Mouse (Mus musculus) spleen, postnatal 14 days (tissue): Measurements from ENCODE around the gene Kcnc2.

ENCODE experiments used
- DNase-seq, 2 experiments: peaks; one replicate each; pipeline ENCODE4 v3.0.0; 2021 to 2022; ENCODE audit warnings: low spot score in 2 of 2

Gene Kcnc2

DNA sequence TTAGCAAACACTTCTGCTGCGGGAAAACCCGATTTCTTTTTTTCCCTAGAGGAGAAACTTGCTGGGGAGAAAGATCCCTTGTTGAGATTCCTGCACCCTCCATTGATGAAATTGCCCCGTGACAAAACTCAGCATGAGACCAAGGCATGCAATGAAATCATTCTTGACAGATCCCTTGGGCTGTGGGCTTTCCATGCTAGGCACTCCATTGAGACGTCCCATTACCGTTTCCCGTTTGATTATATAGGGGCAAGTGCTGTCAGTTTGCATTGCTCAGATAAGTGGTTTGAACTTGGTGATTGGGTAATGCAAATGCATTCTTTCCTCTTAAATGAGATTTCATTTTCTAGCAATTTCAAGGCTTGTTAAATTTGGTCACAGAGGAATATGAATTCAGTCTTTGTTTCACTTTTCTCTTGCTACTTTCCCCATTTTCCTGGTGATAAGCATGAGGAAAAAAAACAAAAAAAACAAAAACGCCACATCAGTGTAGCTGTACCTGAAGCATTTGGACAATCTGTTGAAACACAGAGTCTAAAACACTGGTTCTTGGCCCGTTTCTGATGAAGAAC lies 123.6 kb downstream of the Kcnc2 start:
- DNase-seq: no peak

DNA sequence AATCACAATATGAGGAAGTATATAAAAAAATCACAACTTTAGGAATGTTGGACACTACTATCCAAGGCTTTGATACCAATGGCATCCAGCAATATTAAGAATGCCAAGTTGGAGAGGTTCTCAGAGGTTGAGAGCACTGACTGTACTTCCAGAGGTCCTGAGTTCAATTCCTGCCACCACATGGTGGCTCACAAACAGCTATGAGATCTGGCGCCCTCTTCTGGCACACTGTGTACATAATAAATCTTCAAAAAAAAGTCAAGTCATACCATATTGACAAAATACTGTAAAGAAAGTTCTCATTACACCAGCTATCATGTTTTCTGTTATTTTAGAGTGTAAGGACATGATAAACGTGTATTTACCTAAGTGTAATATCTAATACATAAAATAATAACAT lies 126.3 kb downstream of the Kcnc2 start:
- no peak for DNase-seq

DNA sequence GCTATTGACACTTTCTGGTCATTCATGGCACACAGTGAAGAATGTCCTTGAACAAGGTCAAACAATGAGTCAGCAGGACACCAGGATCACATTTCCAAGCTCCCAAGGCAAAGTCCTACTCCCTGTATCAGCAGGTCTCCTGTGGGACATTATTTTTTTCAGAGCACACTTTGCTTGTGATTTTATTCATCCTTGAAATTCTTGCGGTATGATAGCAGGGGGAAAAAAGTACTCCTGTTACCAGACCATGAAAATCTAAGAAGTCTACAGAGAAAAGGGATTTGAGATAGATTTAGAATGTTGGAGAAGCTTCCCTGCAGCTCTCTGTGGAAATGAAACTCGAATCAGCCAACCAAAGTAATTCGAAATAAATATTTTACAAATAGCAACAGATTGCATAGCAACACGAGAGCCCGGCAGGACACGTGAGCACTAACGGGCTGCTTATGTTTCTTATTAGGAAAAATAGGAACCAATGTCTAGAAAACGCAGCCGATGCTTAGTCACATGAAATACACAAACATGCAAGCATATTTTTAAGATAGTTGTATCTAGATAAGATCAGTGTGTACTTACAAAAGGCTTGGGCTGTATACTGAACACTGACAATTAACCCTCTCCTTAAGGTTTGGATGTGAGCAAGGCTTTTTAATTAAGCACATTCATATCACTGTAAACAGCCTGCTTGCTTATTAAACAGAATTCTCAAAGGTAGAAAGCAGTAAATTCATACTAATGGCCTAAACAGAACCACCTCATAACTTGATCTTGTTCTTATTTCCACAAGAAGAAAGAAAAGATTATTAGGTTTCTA lies 129.9 kb downstream of the Kcnc2 start:
- no peak for DNase-seq

DNA sequence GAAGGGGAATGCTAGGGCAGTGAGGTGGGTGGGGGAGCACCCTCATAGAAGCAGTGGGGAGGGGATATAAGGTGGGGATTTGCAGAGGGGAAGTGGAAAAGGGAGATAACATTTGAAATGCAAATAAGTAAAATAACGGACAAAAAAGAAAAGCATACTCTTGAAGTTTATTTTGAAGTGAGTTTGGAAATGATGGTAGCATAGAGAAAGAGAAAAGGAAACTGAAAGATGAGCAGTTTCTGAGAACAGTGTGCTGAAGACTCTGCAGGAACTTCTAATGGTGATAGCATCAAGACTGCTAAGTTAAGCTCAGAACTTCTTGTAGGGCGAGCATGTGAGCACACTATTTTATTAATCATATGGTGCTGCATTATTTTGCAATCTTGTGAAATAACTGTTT lies 138.6 kb downstream of the Kcnc2 start:
- no peak for DNase-seq

DNA sequence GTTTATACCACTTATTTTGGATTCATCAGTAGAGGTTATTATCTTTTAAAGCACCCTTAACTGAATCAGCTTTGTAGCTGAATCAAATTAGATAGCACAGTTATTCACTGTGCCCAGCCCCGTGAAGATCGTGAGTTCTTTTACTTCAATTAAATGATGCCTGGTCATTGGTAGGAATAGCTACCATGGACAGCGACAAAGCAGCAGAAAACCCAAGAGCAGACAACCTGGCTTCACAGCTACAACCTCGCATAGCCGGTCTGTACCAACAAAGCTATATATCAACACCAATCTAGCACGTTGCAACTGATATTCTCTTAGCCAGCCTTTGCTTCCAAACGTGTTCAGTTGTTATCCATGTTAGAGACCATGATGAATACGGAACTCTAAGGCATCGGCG lies 152.4 kb downstream of the Kcnc2 start:
- DNase-seq: no peak

DNA sequence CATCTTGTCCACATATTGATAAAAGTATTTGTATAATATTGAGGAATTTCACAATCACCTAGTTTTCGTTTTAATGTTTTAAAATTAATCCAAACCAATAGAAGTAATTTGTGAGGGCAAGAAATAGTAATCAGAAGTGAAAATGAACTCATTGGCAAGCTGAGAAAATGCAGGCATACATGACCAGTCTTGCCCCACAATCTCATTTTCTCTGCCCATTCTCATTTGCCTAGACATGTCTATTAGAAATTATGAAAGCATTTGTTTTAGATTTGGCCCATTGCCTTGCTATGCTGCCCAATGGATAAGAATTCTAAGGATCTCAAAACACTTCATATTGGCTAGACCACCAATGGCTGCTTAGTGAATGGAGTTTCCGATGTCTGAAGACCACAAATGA lies 166.0 kb downstream of the Kcnc2 start:
- DNase-seq: no peak

DNA sequence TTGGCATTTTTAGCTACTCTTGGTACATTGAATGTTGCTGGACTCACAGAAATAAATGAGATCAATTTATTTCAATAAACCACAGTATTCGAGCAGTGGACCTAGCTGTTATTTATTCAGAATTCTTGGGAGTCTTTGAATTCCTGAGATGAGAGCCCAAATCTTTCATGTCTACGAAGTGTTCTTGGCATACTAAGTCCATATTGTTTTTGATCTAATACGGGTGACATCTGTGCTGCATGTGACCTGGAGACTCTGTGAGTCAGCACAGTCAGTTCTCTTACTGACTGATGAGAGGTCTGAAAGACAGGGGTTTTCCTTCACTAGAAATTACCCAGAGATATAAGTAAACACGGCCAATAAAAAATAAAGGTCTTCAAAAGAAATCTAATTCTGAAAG lies 173.7 kb downstream of the Kcnc2 start:
- no peak for DNase-seq

DNA sequence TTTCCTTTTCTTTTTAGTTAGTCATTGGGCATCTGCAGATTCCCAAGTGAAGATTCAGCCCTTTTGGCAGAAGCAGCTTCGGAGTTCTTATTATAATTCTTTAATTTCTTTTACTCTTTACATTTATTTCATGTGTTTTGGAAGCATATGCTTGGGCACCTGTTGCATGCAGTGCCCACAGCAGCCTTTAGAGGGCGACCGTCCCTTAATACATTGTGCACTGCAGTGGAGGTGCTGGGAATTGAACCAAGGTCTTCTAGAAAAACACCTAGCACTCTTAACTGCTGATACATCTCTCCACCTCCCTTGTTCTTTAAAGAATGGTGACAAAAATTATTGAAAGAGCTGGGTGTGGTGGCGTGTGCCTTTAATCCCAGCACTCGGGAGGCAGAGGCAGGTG lies 180.0 kb downstream of the Kcnc2 start:
- no peak for DNase-seq

DNA sequence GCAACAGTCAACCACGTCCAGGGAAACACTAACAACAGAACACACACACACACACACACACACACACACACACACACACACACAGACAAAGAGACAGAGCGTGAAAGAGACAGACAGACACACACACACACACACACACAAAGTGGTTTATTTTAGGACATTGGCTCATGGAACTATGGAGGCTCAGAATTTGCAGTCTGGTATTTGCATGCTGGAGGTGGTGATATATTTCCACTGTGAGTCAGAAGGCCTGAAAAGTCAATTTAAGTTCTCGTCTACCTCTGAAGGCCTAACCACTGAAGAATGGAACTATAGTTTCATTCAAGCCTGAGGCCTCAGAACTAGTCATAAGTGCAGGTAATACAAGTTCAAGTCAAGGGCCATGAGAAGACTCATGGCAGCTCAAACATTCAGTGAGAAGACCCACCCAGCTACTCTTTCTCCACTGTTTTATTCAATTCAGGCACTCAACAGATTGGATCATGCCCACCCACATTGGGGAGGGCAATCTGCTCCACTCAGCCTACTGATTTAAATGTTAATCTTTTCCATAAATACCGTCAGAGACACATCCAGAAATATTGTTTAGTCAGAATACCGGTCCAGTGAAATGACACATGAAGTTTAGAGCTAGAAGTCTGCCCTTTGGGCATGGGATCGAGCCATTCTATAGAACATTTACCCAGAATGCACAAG lies 197.9 kb downstream of the Kcnc2 start:
- DNase-seq: no peak

DNA sequence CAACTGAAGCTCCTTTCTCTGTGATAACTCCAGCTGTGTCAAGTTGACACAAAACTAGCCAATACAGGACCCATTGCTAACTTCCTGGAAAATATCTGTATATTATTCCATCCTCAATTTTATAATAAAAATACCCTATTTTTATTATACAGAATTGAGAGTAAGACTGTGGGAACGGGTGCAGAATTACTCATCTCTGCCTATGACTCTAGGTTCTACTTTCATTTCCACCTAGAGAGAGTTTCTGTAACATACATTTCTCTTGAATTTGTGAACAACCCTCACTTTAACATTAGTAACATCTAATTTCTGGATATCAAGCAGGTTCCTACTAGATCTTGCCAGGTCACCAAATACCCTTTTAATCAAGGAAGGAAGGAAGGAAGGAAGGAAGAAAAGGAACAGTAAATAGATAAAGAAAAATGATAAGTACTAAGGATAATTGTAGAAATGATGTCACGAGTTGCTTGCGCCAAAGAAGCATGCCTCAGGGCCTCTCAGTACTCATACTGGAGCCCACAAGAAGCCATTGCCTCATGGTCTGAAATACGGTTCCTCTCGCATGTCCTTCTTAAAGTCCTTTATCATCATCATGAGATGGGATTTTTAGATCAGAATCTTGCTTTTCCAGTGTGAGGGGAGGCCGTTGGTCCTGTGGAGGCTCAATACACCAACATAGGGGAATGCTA lies 203.3 kb downstream of the Kcnc2 start:
- no peak for DNase-seq

DNA sequence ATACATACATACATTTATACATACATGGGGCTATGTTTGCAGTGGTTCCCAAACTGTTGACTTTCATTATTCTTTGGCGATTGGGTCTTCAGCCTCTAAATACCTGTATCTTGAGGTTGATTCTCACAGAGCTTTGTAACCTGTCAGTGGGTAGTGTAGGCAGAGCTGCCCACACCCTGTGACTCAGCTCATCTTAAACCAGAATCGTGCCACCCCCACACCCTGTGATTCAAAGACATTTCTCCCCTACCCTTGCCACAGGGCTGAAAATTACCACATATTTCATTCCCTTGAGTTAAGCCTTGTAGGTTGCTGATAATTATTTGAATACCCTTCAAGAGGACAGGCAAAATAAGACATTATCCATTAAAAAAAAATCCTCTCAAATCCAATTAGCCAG lies 210.5 kb downstream of the Kcnc2 start:
- DNase-seq: no peak

DNA sequence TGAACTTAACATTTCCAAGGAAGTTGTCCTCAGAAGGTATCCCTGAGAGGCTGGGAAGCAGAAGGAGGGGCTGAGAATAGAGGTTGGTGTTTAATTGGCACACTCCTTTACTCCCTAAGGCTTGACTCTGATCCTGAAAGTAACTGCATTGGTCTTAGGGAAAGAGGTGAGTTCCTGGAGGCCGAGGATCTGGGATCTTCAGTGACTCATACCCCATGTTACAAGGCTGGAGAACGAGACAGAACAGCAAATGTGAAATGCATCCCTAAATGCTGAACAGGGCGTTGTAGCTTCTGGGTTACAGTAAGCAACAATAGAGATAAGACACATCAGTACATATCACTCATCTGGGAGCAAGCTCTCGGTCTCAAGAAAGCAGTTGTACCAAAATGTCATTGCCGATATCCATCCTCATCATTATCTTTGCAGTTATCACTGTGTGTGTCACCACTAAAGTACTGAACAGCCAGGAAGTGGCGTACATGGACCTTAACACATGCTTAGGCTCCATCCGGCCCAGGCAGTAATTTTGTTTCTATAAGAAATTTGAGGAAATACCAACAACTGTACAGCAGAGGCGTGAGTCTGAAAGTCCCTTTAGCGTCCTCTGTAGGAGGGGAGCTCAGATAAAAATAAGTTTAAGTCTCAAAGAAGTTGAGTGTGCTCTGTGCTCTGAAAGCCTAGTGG lies 211.1 kb downstream of the Kcnc2 start:
- DNase-seq: no peak

DNA sequence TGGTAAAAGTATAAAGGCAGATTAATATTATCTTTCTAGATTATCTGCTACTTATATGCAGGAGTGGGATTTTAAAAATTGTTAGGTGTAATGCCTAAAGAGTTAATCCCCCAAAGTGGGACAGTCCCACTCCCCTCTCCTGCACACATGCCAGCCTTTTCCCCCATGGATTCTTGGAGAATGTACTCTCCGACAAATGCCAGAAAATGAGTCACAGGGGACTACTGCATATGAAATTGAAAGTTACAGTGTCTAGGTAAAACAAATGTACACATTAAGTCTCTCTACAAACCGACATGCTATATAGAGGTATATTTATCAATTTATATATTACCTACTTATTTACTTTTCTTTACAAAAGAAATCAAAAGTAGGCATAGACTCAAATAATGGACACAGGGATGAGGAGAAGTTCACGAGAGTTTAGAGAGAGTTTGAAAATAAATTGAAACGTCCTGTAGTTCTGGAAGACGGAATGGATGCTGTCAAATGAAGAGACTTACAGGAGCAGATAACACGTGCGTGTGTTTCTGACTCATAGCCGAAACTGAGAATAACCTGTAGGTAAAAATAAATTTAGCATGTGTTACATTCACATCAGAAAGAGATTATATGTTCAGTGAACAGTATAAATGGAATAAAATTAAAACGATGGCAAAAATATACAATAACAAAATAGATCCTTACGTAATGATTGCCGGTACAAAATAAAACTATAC lies 213.6 kb downstream of the Kcnc2 start:
- no peak for DNase-seq

DNA sequence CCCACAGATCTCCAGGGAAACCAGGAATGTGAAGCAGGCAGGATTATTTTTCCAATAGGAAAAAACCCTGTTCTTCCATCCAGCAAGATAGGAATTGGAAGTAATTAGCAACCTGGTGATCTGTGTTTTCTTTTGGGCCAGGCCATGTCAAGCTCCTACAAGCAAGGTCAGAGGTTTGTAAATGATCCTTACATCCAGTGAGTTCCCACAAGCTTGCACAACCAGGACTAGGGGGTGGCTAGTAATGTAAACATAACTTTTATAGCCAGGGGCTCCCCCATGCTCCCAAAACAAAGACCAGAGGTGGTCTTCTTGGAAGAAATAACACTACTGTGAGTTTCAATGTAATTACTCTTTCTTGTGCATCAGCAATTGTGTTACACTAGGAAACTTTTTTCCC lies 214.9 kb downstream of the Kcnc2 start:
- no peak for DNase-seq

DNA sequence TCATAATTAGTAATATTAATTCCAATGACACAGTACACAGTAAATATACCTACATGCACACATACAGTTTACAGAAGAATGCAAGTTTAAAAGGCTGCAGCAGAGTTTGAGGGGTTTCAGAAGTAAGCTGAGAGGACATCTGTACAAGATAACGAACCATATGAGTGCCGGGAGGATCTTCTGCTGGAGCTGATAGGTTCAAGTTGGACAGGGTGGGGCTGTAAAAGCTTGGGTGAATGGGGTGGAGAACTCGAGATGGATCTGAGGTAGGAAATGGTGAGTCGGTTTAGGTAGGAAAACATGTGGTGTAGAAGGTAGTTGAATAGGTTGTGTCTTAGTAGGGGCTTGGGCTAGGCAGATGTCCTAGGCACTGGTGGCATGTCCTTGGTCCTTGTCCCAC lies 217.8 kb downstream of the Kcnc2 start:
- no peak for DNase-seq
